Mouse (Mus musculus) bone marrow, adult 2 months (tissue): ENCODE data around the gene Rhbdf2.

Experiments
- CTCF ChIP-seq: fragments of 200-500 bp; IDR thresholded peaks from 2 replicates; pipeline ENCODE4 v1.5.1; 2011; ENCODE audit warnings: low read length, control low read depth; ENCODE audit not compliant: control insufficient read depth, insufficient read depth
- POLR2A ChIP-seq: fragments of 200-500 bp; IDR thresholded peaks from 2 replicates; pipeline ENCODE4 v1.6.1; 2011; ENCODE audit warnings: low read depth, mild to moderate bottlenecking, control low read depth, low read length, borderline replicate concordance; ENCODE audit not compliant: control insufficient read depth

DNA sequence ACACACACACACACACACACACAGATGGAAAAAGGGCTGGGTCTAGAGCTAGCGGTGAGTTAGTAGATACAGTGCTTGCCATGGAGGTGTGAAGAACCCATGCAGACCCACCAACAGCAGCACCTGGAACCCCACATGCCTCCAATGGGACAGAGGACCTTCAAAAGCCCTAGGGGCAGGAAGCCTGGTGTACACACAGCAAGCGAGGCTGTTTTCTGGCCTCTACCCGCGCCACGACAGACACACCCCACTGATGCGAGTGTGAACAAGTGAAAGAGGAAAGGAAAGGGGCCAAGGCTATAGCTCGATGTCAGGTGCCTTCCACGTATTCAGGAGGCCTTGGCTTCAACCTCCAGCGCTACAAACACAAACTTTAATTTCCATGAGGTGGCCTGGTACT lies 14.9 kb downstream of the Rhbdf2 start:
- TF ChIP-seq CTCF (no peak), POLR2A (no peak)
